ENCODE assay signal across 8 mouse cellular contexts in the genomic region with DNA sequence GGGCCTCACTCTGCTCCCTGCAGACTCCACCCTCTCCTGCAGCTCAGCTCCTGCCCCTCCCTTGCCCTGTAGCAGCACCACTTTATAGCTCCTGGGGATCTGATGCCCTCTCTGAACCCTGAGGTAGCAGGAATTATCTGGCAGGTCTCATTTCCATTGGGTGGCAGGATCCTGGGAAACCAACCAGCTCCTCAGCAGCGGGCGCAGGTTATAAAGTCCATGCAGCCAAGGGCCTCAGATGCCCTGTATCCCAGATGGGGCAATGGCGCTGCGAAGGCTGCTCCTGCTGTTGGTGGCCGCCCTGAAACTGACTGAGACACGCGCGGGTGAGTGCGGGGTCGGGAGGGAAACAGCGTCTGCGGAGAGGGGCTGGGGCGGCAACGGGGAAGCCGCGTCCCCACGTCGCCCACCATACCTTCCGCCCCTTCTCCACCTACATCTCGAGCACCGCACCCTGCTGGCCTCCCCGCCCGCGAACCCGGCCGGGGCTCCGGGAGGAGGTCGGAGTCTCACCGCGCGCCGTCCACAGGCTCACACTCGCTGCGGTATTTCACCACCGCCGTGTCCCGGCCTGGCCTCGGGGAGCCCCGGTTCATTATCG. TPM values are rescaled to one million over a fixed set of nuclear protein-coding genes. Genes with fewer than 3 reads are reported as not detected.
A peak's percentile ranks its signal among the peaks of the same experiment; 100 is the strongest.
DNase-seq lines count a peak whose midpoint lies in the region; ATAC-seq and TF ChIP-seq lines count a peak whose summit lies in the region.

A gene (plus strand): TSS at position 172 of the 601 bp plus-strand sequence.

- H3K4me3 ChIP-seq in layer of hippocampus, adult 2 months, result peak within 1 kb of the TSS; percentile 44
- peak within 1 kb of the TSS; percentile 36 for H3K4me3 ChIP-seq in embryonic facial prominence, embryonic 11.5 days (ENCODE audit: low read depth, low read length)
- peak within 1 kb of the TSS; percentile 55 for H3K4me3 ChIP-seq in intestine, embryonic 16.5 days (ENCODE audit: low read length)
- peak within 1 kb of the TSS; percentile 60 for H3K4me3 ChIP-seq in midbrain, embryonic 10.5 days

- under 1% methylated on average over 40 of the region's 40 CpGs for WGBS in embryonic facial prominence, embryonic 11.5 days
- WGBS in intestine, embryonic 16.5 days, result under 1% methylated on average over 40 of the region's 40 CpGs
- 1% methylated on average over 40 of the region's 40 CpGs for WGBS in midbrain, embryonic 10.5 days

- no peak within 1 kb of the TSS for H3K27ac ChIP-seq in layer of hippocampus, adult 2 months
- H3K27ac ChIP-seq in embryonic facial prominence, embryonic 11.5 days (replicated peaks; ENCODE audit: low read depth, low read length), result no peak within 1 kb of the TSS
- H3K27ac ChIP-seq in intestine, embryonic 16.5 days (ENCODE audit: low read length), result peak within 1 kb of the TSS; percentile 59; the same call in 1 of the 2 replicates
- H3K27ac ChIP-seq in midbrain, embryonic 10.5 days (replicated peaks), result no peak within 1 kb of the TSS

- no peak for DNase-seq in layer of hippocampus, adult 2 months (ENCODE audit: low spot score in 2 of 2)
- DNase-seq in layer of hippocampus, postnatal 14 days (ENCODE audit: low spot score in 2 of 2), result no peak
- DNase-seq in embryonic facial prominence, embryonic 11.5 days (ENCODE audit: low spot score), result peak; percentile 6
- peak; percentile 35 for DNase-seq in midbrain, embryonic 10.5 days (ENCODE audit: low spot score)
- DNase-seq in yolk sac, embryonic 10.5 days (ENCODE audit: low spot score), result no peak
- DNase-seq in ovary, postnatal 36 days (ENCODE audit: low spot score), result no peak

- 0 out of 2 replicates have a peak, but pooled peaks have one; percentile 23 for ATAC-seq in embryonic facial prominence, embryonic 11.5 days (replicated peaks; ENCODE audit: insufficient number of reproducible peaks, low FRiP score, low TSS enrichment, low read depth)
- peak; percentile 96 for ATAC-seq in intestine, embryonic 16.5 days
- no peak for ATAC-seq in megakaryocyte-erythroid progenitor cell, adult 5-6 weeks (replicated peaks; ENCODE audit: low FRiP score, low TSS enrichment, poor library complexity, severe bottlenecking)

- TF ChIP-seq CTCF in layer of hippocampus, adult 2 months (conservative IDR thresholded peaks at IDR 0.05), result no peak

- no peaks in the 10 kb centered on the region for H3K9me3 ChIP-seq in embryonic facial prominence, embryonic 11.5 days (replicated peaks; ENCODE audit: control insufficient read depth, low read length)
- no peaks in the 10 kb centered on the region for H3K9me3 ChIP-seq in intestine, embryonic 16.5 days (ENCODE audit: control insufficient read depth, low read length)
- H3K9me3 ChIP-seq in midbrain, embryonic 10.5 days (replicated peaks), result no peaks in the 10 kb centered on the region

- peak within 1 kb of the TSS; percentile 68 for H3K4me2 ChIP-seq in embryonic facial prominence, embryonic 11.5 days (ENCODE audit: low read depth, low read length)
- H3K4me2 ChIP-seq in intestine, embryonic 16.5 days (ENCODE audit: low read depth, low read length), result peak within 1 kb of the TSS; percentile 78

- H3K27me3 ChIP-seq in embryonic facial prominence, embryonic 11.5 days (ENCODE audit: control insufficient read depth, insufficient read depth, low read length), result peaks cover 29% of the 10 kb centered on the region
- H3K27me3 ChIP-seq in intestine, embryonic 16.5 days (replicated peaks; ENCODE audit: control insufficient read depth, insufficient read depth, low read length), result peaks cover 11% of the 10 kb centered on the region
- peaks cover 62% of the 10 kb centered on the region for H3K27me3 ChIP-seq in midbrain, embryonic 10.5 days (ENCODE audit: low read depth, poor library complexity, severe bottlenecking)

- no peak within 1 kb of the TSS for H3K9ac ChIP-seq in embryonic facial prominence, embryonic 11.5 days (replicated peaks; ENCODE audit: low read length)
- peak within 1 kb of the TSS; percentile 66 for H3K9ac ChIP-seq in intestine, embryonic 16.5 days (ENCODE audit: low read depth, low read length)

- H3K36me3 ChIP-seq in embryonic facial prominence, embryonic 11.5 days (replicated peaks; ENCODE audit: control insufficient read depth, insufficient read depth, low read depth, low read length), result no peaks in the 10 kb centered on the region
- no peaks in the 10 kb centered on the region for H3K36me3 ChIP-seq in intestine, embryonic 16.5 days (ENCODE audit: control insufficient read depth, insufficient read depth, low read length)
- H3K36me3 ChIP-seq in midbrain, embryonic 10.5 days, result no peaks in the 10 kb centered on the region

- peaks cover 3% of the 10 kb centered on the region; the same call in 1 of the 2 replicates for H3K4me1 ChIP-seq in embryonic facial prominence, embryonic 11.5 days (ENCODE audit: control insufficient read depth, insufficient read depth, low read length)
- H3K4me1 ChIP-seq in intestine, embryonic 16.5 days (ENCODE audit: control insufficient read depth, insufficient read depth, low read length), result peaks cover 3% of the 10 kb centered on the region; the same call in 1 of the 2 replicates
- H3K4me1 ChIP-seq in midbrain, embryonic 10.5 days, result peaks cover 14% of the 10 kb centered on the region

RNA-seq across cellular contexts. Expression of the gene that starts here (rescaled TPM):
- total RNA-seq in layer of hippocampus, adult 2 months (2021), result under 1 TPM in 1 of 2 experiments, not detected in 1; 0.38 TPM
- under 1 TPM; 0.52 to 0.74 TPM for total RNA-seq in layer of hippocampus, postnatal 14 days (2021)
- polyA plus RNA-seq in embryonic facial prominence, embryonic 11.5 days (2014; fragmentation: Nextera tagmentation; extraction: Ambion mirVana), result 0.69 and 0.86 TPM in 2 replicates
- polyA plus RNA-seq in intestine, embryonic 16.5 days (2015; fragmentation: Nextera tagmentation; extraction: Ambion mirVana), result 136 and 184 TPM in 2 replicates
- 0.25 and 0.38 TPM in 2 replicates for polyA plus RNA-seq in midbrain, embryonic 10.5 days (2016; fragmentation: Nextera tagmentation; extraction: Ambion mirVana)
- total RNA-seq in megakaryocyte-erythroid progenitor cell, adult 5-6 weeks (2014; fragmentation: Nextera tagmentation), result not detected in 2 replicates
- not detected in 2 replicates for total RNA-seq in megakaryocyte-erythroid progenitor cell, adult 5-6 weeks (2017)

Comparison
In these comparisons a context has a peak if more than half of its experiments do, and no peak if none do; other contexts are left out.
1. RNA of the gene that starts here (polyA plus RNA-seq): 136 to 184 TPM in intestine, embryonic 16.5 days; 0.69 to 0.86 TPM in embryonic facial prominence, embryonic 11.5 days and 0.25 to 0.38 TPM in midbrain, embryonic 10.5 days; every median in the first group is over 10 times any median in the second.
2. Peak in DNase-seq, ATAC-seq, H3K4me3 ChIP-seq and H3K4me2 ChIP-seq in embryonic facial prominence, embryonic 11.5 days; RNA of the gene not detected or under 1 TPM.
3. Peak in DNase-seq and H3K4me3 ChIP-seq in midbrain, embryonic 10.5 days; RNA of the gene not detected or under 1 TPM.
4. Peak in every context shown above with its lines, with median percentiles within 50 percentile points of each other: H3K4me3 ChIP-seq.